Mouse (Mus musculus) C2C12 (cell line): ENCODE data around the gene Cntfr.

Experiments used
- CTCF ChIP-seq: IDR thresholded peaks from one replicate; pipeline ENCODE4 v1.5.1; 2011; ENCODE audit not compliant: control insufficient read depth, insufficient read depth, insufficient read length
- FOSL1 ChIP-seq: IDR thresholded peaks from one replicate; pipeline ENCODE4 v1.8.0; 2011; ENCODE audit warnings: mild to moderate bottlenecking, low read length; ENCODE audit not compliant: poor library complexity, insufficient read depth, severe bottlenecking
- MAX ChIP-seq: IDR thresholded peaks from one replicate; pipeline ENCODE4 v1.6.1; 2011; ENCODE audit warnings: mild to moderate bottlenecking, control low read depth
- MYOD1 ChIP-seq: IDR thresholded peaks from one replicate; pipeline ENCODE4 v1.6.1; 2011; ENCODE audit warnings: low read depth; ENCODE audit not compliant: control insufficient read depth, insufficient read length
- MYOG ChIP-seq: IDR thresholded peaks from one replicate; pipeline ENCODE4 v1.6.1; 2011; ENCODE audit not compliant: control insufficient read depth, insufficient read length; ENCODE audit errors: extremely low read depth
- USF1 ChIP-seq: IDR thresholded peaks from one replicate; pipeline ENCODE4 v1.6.1; 2011; ENCODE audit warnings: low read depth, mild to moderate bottlenecking, control low read depth, moderate library complexity

DNA sequence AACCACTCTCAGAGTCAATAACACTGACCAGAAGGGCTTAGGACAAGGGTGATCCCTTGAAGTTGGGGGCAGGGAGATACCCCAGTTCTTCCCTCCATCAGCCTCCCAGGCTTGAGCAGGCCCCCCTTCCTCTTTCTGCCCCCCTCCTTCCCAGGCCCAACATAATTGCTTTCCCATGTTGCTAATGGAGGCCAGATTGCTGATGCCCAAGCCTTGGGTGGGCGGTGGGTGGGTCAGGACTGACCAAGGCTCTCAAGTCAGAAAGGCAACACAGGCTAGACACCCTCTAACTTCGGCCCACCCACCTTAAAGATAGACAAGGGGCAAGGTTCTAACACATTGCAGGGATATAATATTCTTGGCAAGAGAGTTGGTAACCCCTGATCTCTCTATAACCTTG, 41.4 kb downstream of the Cntfr start:
- no peak for TF ChIP-seq USF1
- TF ChIP-seq MYOD1 = no peak
- no peak for TF ChIP-seq MAX
- no peak for TF ChIP-seq CTCF
- no peak for TF ChIP-seq FOSL1
- TF ChIP-seq MYOG = no peak
